Mouse (Mus musculus): ENCODE measurements around the gene Pkd2.
A peak's percentile ranks its signal among the peaks of the same experiment; 100 is the strongest.

The Pkd2 gene

DNA sequence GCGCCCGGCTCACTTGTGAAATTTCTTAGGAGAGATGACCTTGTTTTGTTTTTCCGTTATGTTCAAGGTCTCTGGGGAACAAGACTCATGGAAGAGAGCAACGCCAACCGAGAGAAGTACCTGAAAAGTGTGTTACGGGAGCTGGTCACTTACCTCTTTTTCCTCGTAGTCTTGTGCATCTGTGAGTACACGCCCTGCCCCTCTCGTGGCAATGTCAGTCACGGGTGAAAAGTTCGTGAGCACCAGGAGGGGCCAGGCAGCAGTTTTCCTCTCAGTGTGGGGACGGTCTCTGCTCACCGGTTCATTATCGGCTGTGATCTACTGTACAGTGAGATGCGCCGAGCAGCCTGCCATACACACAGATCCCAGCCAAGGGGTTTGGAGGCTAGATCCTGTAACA is 7.6 kb downstream of the Pkd2 start:
- no peak for DNase-seq

DNA sequence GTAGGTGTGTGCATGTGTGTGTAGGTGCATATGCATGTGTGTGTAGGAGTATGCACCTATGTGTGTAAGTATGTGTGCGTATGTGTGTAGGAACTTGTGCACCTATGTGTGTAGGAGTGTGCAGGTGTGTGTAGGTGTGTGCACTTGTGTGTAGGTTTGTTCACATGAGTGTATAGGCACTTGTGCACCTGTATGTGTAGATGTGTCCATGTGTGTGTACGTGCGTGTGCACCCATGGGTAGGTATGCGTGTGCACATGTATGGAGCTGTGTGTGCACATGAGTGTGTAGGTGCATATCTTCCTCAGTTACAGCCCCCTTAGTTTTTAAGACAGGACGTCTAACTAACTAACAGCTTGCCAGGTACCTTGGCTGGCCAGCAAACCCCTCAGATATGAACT is 9.3 kb downstream of the Pkd2 start:
- no peak for DNase-seq

DNA sequence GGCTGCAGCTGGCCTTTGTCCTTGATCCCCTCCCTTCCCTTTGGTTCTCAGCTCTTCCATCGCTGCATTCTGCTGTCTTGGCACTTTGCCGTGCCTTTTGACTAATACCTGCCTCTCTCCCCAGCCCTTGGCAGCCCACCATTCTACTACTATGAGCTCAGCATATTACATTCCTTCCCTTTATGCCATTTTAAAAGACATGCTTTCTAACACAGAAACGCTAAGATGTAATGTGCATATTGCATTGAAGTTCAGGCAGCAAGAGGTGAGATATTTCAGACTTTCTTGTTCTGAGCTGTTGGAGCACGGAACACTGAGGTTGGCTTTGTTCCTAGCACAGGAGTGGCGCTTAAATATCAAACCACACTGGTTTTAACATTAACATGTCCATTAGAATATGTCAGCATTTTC is 11.7 kb downstream of the Pkd2 start:
- DNase-seq, result no peak

DNA sequence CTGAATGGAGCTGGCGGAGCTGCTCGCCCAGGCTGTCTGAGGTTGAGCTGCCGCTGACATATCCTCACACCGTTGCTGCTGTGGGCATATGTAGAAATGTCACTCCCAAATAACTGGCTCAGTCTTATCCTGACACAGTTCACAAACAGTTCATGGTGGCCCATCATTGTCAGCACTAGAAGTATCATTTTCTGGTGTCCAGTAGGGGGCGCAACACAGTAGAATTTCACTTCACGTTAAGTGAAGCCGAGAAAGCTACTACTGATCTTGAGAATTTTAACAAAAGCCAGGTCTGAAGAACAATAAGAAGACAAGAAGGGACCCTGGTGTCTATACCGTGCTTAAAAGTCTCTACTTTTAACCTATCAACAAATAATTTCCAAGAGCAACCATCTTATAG is 13.1 kb downstream of the Pkd2 start:
- DNase-seq, result peak; percentile 30

DNA sequence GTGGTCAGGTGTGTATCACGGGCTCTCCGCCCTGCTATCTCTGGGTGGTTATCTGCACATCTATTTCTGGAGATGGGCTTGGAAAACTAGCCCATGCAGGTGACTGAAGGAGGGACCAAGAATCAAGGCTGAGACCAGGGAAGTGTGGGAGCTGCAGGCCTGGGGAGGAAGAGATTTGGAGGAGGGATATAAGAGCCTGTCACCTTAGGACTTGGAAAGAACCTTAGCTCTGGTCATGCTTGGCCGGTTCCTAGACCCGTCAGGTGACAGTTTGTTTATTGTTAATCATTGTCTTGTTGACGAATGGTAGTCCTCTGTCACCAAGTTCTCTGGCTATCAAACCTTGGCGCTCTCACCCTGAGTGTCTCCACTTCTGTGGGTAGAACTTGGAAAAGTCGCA is 21.1 kb downstream of the Pkd2 start:
- no peak for DNase-seq

DNA sequence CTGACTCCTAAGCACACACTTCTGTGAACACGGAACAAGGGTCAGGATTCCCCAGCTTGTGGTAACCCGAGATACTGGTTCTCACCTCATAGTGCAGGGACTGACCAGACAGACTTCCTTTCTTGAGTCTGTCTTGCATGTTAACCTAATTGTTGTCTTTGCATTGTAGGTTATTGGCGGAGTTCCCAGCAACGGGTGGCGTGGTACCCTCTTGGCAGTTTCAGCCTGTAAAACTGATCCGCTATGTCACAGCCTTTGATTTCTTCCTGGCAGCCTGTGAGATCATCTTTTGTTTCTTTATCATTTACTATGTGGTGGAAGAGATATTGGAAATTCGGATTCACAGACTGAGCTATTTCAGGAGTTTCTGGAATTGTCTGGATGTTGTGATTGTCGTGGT is 23.6 kb downstream of the Pkd2 start:
- no peak for DNase-seq

DNA sequence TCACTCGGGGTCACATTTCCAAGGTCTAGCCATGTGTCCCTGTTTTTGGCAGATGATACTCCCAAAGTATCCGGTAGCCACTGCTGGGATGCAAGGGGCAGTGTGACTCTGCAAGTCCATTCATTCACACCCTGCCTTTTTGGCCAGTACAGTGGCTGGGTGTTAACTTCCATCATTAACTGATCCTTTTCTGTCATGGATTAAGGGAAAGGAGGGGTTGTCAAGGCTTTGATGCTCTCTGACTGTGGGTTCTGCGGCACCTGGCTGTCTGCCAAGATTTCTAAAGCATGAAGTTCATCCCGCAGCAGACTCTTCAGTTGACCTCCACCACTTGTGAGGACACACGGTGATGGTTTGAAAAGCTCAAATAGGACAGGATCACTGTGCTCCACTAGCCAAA is 32.3 kb downstream of the Pkd2 start:
- no peak for DNase-seq

DNA sequence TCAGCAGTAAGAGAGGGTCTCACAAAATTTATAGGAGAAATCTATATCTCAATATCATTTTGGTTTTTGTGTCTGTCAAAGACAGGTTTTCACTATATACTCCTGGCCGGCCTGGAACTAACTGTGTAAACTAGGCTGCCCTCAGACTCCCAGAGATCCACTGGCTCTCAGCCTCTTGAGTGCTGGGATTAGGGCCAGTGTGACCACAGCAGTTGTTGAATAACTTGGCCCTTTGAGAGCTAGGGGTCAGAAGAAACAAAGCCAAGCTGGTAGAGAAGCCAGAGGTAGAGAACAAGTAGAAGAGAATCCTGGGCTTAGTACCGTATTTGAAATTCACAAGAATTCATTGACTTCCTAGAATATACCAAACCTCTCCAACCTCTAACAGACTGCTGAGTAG is 45.6 kb downstream of the Pkd2 start:
- DNase-seq, result no peak

DNA sequence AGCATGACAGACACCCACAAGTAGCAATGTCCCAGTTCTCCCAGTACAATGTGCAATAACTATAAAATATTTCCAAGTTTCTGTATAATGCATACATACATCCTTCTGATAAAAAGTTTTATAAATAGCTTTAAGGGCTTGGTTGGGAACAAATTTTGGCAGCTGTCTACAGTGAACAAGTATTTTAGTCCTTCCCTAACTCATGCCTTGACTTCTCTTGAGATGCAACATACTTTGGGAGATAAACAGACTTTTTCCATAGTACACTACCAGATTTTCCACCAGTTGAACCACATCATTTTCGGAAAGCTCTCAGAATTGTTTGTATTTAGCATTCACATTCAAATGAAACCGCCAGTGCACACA is 48.6 kb downstream of the Pkd2 start:
- no peak for DNase-seq

DNA sequence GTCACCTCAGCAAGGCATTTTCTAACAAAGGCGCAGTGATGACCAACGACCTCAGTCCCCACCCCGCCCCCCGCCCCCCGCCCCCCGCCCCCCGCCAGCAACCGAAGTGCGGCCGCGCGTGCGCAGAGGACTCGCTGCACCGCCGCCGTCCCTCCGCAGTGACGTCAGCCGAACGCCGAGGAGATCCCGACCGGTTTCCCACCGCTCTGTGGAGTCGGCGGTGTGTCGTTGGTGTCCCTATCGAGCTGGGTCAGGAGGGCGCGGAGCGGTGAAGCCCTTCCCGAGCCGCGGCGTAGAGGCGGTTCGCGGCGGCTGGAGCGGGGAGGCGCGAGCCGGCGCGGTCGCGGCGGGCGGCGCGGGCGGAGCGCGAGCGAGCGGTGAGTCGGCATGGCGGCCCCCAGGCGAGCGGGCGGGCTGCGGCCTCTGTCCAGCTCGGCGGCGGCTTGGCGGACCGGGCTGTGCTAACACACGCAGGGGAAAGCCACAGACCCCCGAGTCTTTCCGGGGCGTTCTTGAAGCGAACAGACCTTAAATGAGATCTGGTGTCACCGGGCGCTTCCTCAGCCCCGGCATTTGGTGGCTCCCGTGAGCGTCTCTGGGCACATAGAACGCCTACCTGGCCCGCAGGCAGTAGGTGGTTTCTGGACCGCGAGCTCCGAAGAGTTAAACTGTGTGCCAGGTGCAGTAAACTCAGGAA is 49.1 kb downstream of the Pkd2 start, which contains the start of gene BC005561:
Gene BC005561 (plus strand): TSS at position 158 of the 697 bp plus-strand sequence.
- DNase-seq, result peak; percentile 90

DNA sequence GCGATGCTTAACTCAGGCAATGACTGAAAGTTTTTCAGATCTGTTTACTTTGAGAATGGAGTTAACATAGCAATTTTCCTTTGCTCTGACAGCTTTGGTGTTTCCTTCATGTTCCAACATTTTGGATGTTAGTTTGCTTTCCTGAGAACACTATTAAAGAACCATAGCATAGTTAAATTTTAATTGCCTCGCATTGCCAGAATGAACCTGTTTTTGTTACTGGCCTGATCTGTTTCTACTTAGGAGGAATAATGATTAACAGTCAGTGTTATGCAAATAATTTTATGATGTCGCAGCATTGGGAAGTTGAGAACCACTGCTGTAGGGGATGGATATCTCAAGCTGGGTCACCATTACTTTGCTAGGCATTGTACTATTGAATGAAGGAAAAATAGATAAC is 52.0 kb downstream of the Pkd2 start:
- no peak for DNase-seq

DNA sequence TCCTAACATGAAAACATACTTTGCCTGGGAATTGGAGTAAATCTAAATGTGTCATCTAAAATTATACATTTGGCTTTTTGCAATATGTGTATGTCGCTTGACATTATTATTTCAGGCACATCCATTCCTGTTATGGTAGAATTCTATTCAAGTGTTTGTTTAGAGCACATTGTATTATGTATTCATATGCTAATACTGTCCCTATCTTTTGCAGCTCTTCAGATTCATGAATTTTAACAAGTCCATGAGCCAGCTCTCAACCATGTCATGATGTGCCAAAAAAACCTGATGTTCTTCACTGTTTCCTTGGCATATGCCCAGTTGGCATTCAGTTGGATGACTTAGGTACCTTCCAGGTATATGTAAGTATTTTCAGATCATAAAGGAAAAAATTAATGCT is 79.4 kb downstream of the Pkd2 start:
- no peak for DNase-seq

DNA sequence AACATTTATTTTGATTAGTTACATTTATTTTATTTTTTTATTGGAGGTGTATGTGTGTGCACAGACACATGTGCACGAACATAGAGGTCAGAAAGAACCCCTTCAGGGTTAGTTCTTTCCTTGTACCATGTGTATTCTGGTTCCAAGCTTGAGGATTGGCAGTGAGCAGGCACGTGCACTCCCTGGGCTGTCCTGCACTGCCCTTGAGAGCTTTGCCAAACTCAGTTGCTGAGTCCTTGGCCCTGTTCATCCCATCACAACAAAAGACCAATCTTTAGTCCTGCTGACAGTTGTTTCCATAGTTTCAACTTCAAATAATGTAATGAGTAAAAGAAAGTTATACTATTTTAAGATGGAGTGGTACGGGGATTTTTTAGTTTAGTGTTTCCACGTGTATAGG is 80.1 kb downstream of the Pkd2 start:
- DNase-seq, result no peak

Measured in lung, postnatal 10 days (tissue).